Mouse (Mus musculus) liver, embryonic 16.5 days (tissue): ENCODE measurements around the gene Ankrd2. TPM values are rescaled to one million over a fixed set of nuclear protein-coding genes. Genes with fewer than 3 reads are reported as not detected.

ENCODE experiments used
- ATAC-seq: fragments of 200-750 bp; cut with Nextera tagmentation; 2 replicates; pipeline ENCODE4 v1.8.0; 2017; ENCODE audit warnings: low read depth, mild to moderate bottlenecking, moderate number of reproducible peaks, moderate library complexity
- H3K27ac ChIP-seq: fragments of 300-500 bp; sonication (generic); 2 replicates; pipeline ENCODE4 v1.5.1; 2014; ENCODE audit warnings: mild to moderate bottlenecking, low read length
- H3K27me3 ChIP-seq: fragments of 300-500 bp; sonication (generic); 2 replicates; pipeline ENCODE4 v1.6.1; 2014; ENCODE audit warnings: low read depth, low read length, mixed read lengths; ENCODE audit not compliant: control insufficient read depth, insufficient read depth
- H3K36me3 ChIP-seq: fragments of 300-500 bp; sonication (generic); 2 replicates; pipeline ENCODE4 v1.6.1; 2014; ENCODE audit warnings: mild to moderate bottlenecking; ENCODE audit not compliant: control insufficient read depth, insufficient read depth
- H3K4me1 ChIP-seq: fragments of 300-500 bp; sonication (generic); 2 replicates; pipeline ENCODE4 v1.6.1; 2014; ENCODE audit warnings: low read depth, low read length, mixed read lengths; ENCODE audit not compliant: control insufficient read depth
- H3K4me2 ChIP-seq: fragments of 300-500 bp; sonication (generic); 2 replicates; pipeline ENCODE4 v1.6.1; 2014; ENCODE audit warnings: low read depth, low read length, mixed read lengths
- H3K4me3 ChIP-seq: fragments of 300-500 bp; sonication (generic); 2 replicates; pipeline ENCODE4 v1.5.1; 2014; ENCODE audit warnings: low read depth, mild to moderate bottlenecking, low read length
- H3K9ac ChIP-seq: fragments of 300-500 bp; sonication (generic); 2 replicates; pipeline ENCODE4 v1.6.1; 2014; ENCODE audit warnings: low read depth, low read length
- H3K9me3 ChIP-seq: fragments of 300-500 bp; sonication (generic); replicated peaks from 2 replicates; pipeline ENCODE4 v1.6.1; 2016; ENCODE audit warnings: low read length; ENCODE audit not compliant: control insufficient read depth
- WGBS: fragments of 180-500 bp; shearing (Covaris S2); extraction: QIAGEN DNeasy Blood & Tissue Kit; methylation state at CpG from one replicate; pipeline ENCODE4 v1.1.7; 2014; ENCODE audit not compliant: insufficient replicate concordance; 5-methylcytosine and 5-hydroxymethylcytosine counted together
- polyA plus RNA-seq: library from polyadenylated mRNA; unstranded; fragments of >200 nt; fragmentation: Nextera tagmentation; extraction: Ambion mirVana; gene quantifications from 2 replicates; pipeline ENCODE4 v1.2.1, GENCODE M21; 2015

The Ankrd2 gene
- polyA plus RNA-seq, 1 experiment from 2014 or later: 0.07 TPM

- Histone ChIP-seq H3K27ac (no peak overlapping the region), H3K4me2 (no peak overlapping the region), H3K4me3 (no peak overlapping the region), H3K4me1 (peaks cover 2% of the 10 kb centered on the region; the same call in 1 of the 2 replicates), H3K9ac (no peak overlapping the region), H3K9me3 (no peaks in the 10 kb centered on the region), H3K27me3 (no peaks in the 10 kb centered on the region), H3K36me3 (no peaks in the 10 kb centered on the region)
- ATAC-seq: no peak
- 60% methylated on average over 6 of the region's 6 CpGs for WGBS
These were observed 21.1 kb downstream of the Ankrd2 start for GRCm38 (mm10) chr19:42056719-42057409.

DNA sequence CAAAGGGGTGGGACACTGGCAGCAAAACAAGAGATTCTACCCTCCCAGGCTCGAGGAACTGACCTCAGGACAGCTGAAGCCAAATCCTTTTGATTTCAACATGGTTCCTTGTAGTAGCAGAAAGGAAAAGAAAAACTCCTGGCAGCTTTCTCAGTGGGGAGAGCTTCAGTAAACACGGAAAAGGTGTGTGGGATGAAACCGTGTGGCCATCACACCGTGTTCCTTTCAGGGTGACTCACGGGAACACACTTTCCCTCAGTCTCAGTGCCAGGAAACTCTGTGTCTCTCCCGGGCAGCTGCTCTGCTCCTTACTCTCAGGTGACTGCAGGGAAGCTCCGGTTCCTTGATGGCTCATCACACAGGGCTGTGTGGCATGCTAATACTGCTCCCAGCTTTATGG, 22.6 kb downstream of the Ankrd2 start:
- no peak for ATAC-seq
- H3K9me3 ChIP-seq: no peaks in the 10 kb centered on the region
- 49% methylated on average over 7 of the region's 7 CpGs for WGBS
- H3K4me3 ChIP-seq: no peak overlapping the region
- H3K4me1 ChIP-seq: peaks cover 2% of the 10 kb centered on the region; the same call in 1 of the 2 replicates
- no peak overlapping the region for H3K9ac ChIP-seq
- no peak overlapping the region for H3K27ac ChIP-seq
- no peaks in the 10 kb centered on the region for H3K36me3 ChIP-seq
- no peaks in the 10 kb centered on the region for H3K27me3 ChIP-seq
- H3K4me2 ChIP-seq: no peak overlapping the region

DNA sequence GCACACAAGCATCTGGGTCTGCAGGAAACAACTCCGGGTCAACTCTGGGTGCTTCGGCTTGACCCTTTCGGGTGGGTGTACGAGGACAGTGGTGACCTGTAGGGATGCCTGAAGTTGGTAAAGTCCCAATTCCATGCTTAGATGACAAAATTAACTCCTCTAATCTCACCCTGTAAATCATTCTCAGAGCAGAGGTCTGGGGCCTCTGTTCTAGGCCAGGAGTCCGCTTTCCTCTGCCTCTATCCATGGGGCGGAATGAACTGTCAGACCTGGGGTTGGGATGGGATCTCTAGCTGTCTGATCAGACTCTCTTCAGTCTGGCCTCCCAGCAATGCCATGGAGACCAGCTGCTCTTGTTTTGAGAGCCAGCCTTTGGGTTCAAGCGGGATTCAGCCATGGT, 25.6 kb downstream of the Ankrd2 start:
- Histone ChIP-seq H3K27ac (peak overlapping the region; percentile 59), H3K4me3 (no peak overlapping the region), H3K9me3 (no peaks in the 10 kb centered on the region), H3K4me2 (no peak overlapping the region), H3K4me1 (peaks cover 2% of the 10 kb centered on the region; the same call in 1 of the 2 replicates), H3K36me3 (no peaks in the 10 kb centered on the region), H3K27me3 (no peaks in the 10 kb centered on the region), H3K9ac (no peak overlapping the region)
- peak; percentile 86 for ATAC-seq
- 64% methylated on average over 7 of the region's 7 CpGs for WGBS

GRCm38 (mm10) chr19:42068441-42069240, 32.8 kb downstream of the Ankrd2 start:
- Histone ChIP-seq H3K4me2 (no peak overlapping the region), H3K9me3 (no peaks in the 10 kb centered on the region), H3K4me3 (no peak overlapping the region), H3K27ac (no peak overlapping the region), H3K27me3 (no peaks in the 10 kb centered on the region), H3K9ac (no peak overlapping the region), H3K4me1 (no peaks in the 10 kb centered on the region), H3K36me3 (no peaks in the 10 kb centered on the region)
- WGBS: 56% methylated on average over 11 of the region's 11 CpGs
- ATAC-seq: no peak

- no peak overlapping the region for H3K4me2 ChIP-seq
- no peak overlapping the region for H3K4me3 ChIP-seq
- no peaks in the 10 kb centered on the region for H3K27me3 ChIP-seq
- H3K9ac ChIP-seq: no peak overlapping the region
- no peak for ATAC-seq
- H3K4me1 ChIP-seq: no peaks in the 10 kb centered on the region
- WGBS: 69% methylated on average over 6 of the region's 6 CpGs
- H3K36me3 ChIP-seq: no peaks in the 10 kb centered on the region
- H3K27ac ChIP-seq: no peak overlapping the region
- no peaks in the 10 kb centered on the region for H3K9me3 ChIP-seq
These were observed 33.4 kb downstream of the Ankrd2 start for GRCm38 (mm10) chr19:42069241-42069525.

- no peak overlapping the region for H3K9ac ChIP-seq
- no peaks in the 10 kb centered on the region for H3K4me1 ChIP-seq
- H3K4me2 ChIP-seq: no peak overlapping the region
- WGBS: 64% methylated on average over 7 of the region's 7 CpGs
- no peaks in the 10 kb centered on the region for H3K27me3 ChIP-seq
- no peak for ATAC-seq
- no peaks in the 10 kb centered on the region for H3K9me3 ChIP-seq
- H3K4me3 ChIP-seq: no peak overlapping the region
- peak overlapping the region; percentile 8 for H3K27ac ChIP-seq
- H3K36me3 ChIP-seq: no peaks in the 10 kb centered on the region
These were observed 35.4 kb downstream of the Ankrd2 start for GRCm38 (mm10) chr19:42071221-42071620.

GRCm38 (mm10) chr19:42071886-42072608, 36.2 kb downstream of the Ankrd2 start:
- Histone ChIP-seq H3K4me1 (no peaks in the 10 kb centered on the region), H3K4me3 (no peak overlapping the region), H3K4me2 (no peak overlapping the region), H3K9ac (peak overlapping the region; percentile 28; the same call in 1 of the 2 replicates), H3K9me3 (no peaks in the 10 kb centered on the region), H3K27ac (peak overlapping the region; percentile 83), H3K27me3 (no peaks in the 10 kb centered on the region), H3K36me3 (no peaks in the 10 kb centered on the region)
- ATAC-seq: peak; percentile 87
- WGBS: 61% methylated on average over 15 of the region's 15 CpGs

- Histone ChIP-seq H3K9me3 (no peaks in the 10 kb centered on the region), H3K27me3 (no peaks in the 10 kb centered on the region), H3K9ac (no peak overlapping the region), H3K4me1 (no peaks in the 10 kb centered on the region), H3K4me2 (no peak overlapping the region), H3K4me3 (no peak overlapping the region), H3K27ac (peak overlapping the region; percentile 83), H3K36me3 (no peaks in the 10 kb centered on the region)
- whole genome bisulfite sequencing: 65% methylated on average over 7 of the region's 7 CpGs
- no peak for ATAC-seq
These were observed 37.0 kb downstream of the Ankrd2 start for GRCm38 (mm10) chr19:42072802-42073201.

GRCm38 (mm10) chr19:42075051-42075450, 39.3 kb downstream of the Ankrd2 start:
- Histone ChIP-seq H3K4me2 (no peak overlapping the region), H3K9ac (no peak overlapping the region), H3K36me3 (no peaks in the 10 kb centered on the region), H3K4me3 (no peak overlapping the region), H3K27ac (no peak overlapping the region), H3K4me1 (no peaks in the 10 kb centered on the region), H3K27me3 (no peaks in the 10 kb centered on the region), H3K9me3 (no peaks in the 10 kb centered on the region)
- no peak for ATAC-seq
- WGBS: 63% methylated on average over 2 of the region's 2 CpGs
